9 mouse cellular contexts compared by ENCODE assay signal in genomic region chr3:127639875-127640761, GRCm38 (mm10). TPM values are rescaled to one million over a fixed set of nuclear protein-coding genes. Genes with fewer than 3 reads are reported as not detected.
A peak's percentile ranks its signal among the peaks of the same experiment; 100 is the strongest.
DNase-seq lines count a peak whose midpoint lies in the region; ATAC-seq and TF ChIP-seq lines count a peak whose summit lies in the region.
"Had no signal": no experiment of that assay in that cellular context is flagged by ENCODE, and none has a peak within 500 bp of the region (broad histone marks: within the 10 kb centered on the region; RNA-seq: fewer than 3 reads in every experiment).

No protein-coding gene starts in this region.

- H3K79me2 ChIP-seq in heart, adult 2 months (replicated peaks; ENCODE audit: control insufficient read depth, insufficient read depth, low read length) = no peaks in the 10 kb centered on the region

- peak; percentile 7 to 31 for DNase-seq in heart, adult 2 months
- no peak for DNase-seq in heart, postnatal 25 days (ENCODE audit: low spot score)
- peak; percentile 42 for DNase-seq in T-cell, adult 2 months (ENCODE audit: low spot score)
- peak; percentile 47 for DNase-seq in kidney, adult 9 months
- DNase-seq in midbrain, embryonic 10.5 days (ENCODE audit: low spot score) = peak; percentile 87
- peak; percentile 46 for DNase-seq in thymus, postnatal 25 days
- DNase-seq in adipocyte (ENCODE audit: low spot score) = no peak

- peak; percentile 45 for TF ChIP-seq CTCF in heart, adult 2 months (IDR thresholded peaks at IDR 0.05)

- H3K9me3 ChIP-seq in forebrain, embryonic 15.5 days = no peaks in the 10 kb centered on the region
- no peaks in the 10 kb centered on the region for H3K9me3 ChIP-seq in midbrain, embryonic 10.5 days (replicated peaks)

- H3K4me3 ChIP-seq in heart, adult 2 months = no peak overlapping the region
- H3K4me3 ChIP-seq in forebrain, embryonic 15.5 days = peak overlapping the region; percentile 23
- H3K4me3 ChIP-seq in midbrain, embryonic 10.5 days = peak overlapping the region; percentile 44

- no peak for TF ChIP-seq EP300 in heart, adult 2 months (IDR thresholded peaks at IDR 0.05; ENCODE audit: insufficient read depth, low read depth, low read length)

- no peak overlapping the region for H3K9ac ChIP-seq in heart, adult 2 months (ENCODE audit: low read depth, low read length)
- H3K9ac ChIP-seq in forebrain, embryonic 15.5 days (replicated peaks) = 0 out of 2 replicates have a peak overlapping the region, but pooled peaks have one; percentile 0

- H3K4me2 ChIP-seq in forebrain, embryonic 15.5 days (replicated peaks) = peak overlapping the region; percentile 28

- H3K36me3 ChIP-seq in heart, adult 2 months (ENCODE audit: control insufficient read depth, insufficient read depth, low read length) = no peaks in the 10 kb centered on the region
- H3K36me3 ChIP-seq in forebrain, embryonic 15.5 days = no peaks in the 10 kb centered on the region
- no peaks in the 10 kb centered on the region for H3K36me3 ChIP-seq in midbrain, embryonic 10.5 days

- intact Hi-C loops in heart, adult 2 months (cut with DNase I) = loop anchor here (10.0 kb wide), 1 partner anchor 1575 kb away; no protein-coding TSS in a partner anchor
- intact Hi-C loops in heart, postnatal 25 days (cut with DNase I) = loop anchor here (5.0 kb wide), 1 partner anchor 1577 kb away; no protein-coding TSS in a partner anchor

- ATAC-seq in forebrain, embryonic 15.5 days (replicated peaks) = peak; percentile 85

- TF ChIP-seq POLR2A in heart, adult 2 months (IDR thresholded peaks at IDR 0.05; ENCODE audit: insufficient read depth, low read depth, low read length) = no peak

- peaks cover 10% of the 10 kb centered on the region for H3K27me3 ChIP-seq in heart, adult 2 months (ENCODE audit: control insufficient read depth, insufficient read depth, low read length)
- peaks cover 35% of the 10 kb centered on the region; the same call in 1 of the 2 replicates for H3K27me3 ChIP-seq in forebrain, embryonic 15.5 days
- H3K27me3 ChIP-seq in midbrain, embryonic 10.5 days (ENCODE audit: low read depth, poor library complexity, severe bottlenecking) = peaks cover 100% of the 10 kb centered on the region

- WGBS in heart, adult 2 months = 5% methylated on average over 36 of the region's 36 CpGs
- under 1% methylated on average over 36 of the region's 36 CpGs for WGBS in forebrain, embryonic 15.5 days
- WGBS in midbrain, embryonic 10.5 days = under 1% methylated on average over 36 of the region's 36 CpGs

- H3K4me1 ChIP-seq in heart, adult 2 months (ENCODE audit: control insufficient read depth, insufficient read depth, low read length) = no peaks in the 10 kb centered on the region
- peaks cover 25% of the 10 kb centered on the region for H3K4me1 ChIP-seq in forebrain, embryonic 15.5 days
- H3K4me1 ChIP-seq in midbrain, embryonic 10.5 days = peaks cover 50% of the 10 kb centered on the region

- no peak overlapping the region for H3K27ac ChIP-seq in heart, adult 2 months
- peak overlapping the region; percentile 74 for H3K27ac ChIP-seq in forebrain, embryonic 15.5 days (replicated peaks)
- peak overlapping the region; percentile 85 for H3K27ac ChIP-seq in midbrain, embryonic 10.5 days (replicated peaks)

RNA-seq across cellular contexts. Expression of gene Neurog2, which starts 7.2 kb away (rescaled TPM):
- total RNA-seq in heart, adult 2 months (2021) = not detected
- not detected in 2 replicates for polyA plus RNA-seq in heart, adult 2 months (2012; rRNA removed)
- not detected for total RNA-seq in heart, postnatal 25 days (2021)
- polyA plus RNA-seq in forebrain, embryonic 15.5 days (2015; fragmentation: Nextera tagmentation; extraction: Ambion mirVana) = 89.7 and 111 TPM in 2 replicates
- 26.5 and 47.5 TPM in 2 replicates for polyA plus RNA-seq in midbrain, embryonic 10.5 days (2016; fragmentation: Nextera tagmentation; extraction: Ambion mirVana)
- total RNA-seq: MEL had no signal

Comparison
In these comparisons a context has a peak if more than half of its experiments do, and no peak if none do; other contexts are left out.
1. DNase-seq: peak in heart, adult 2 months (2 of 2), T-cell, adult 2 months (single experiment), kidney, adult 9 months (single experiment), midbrain, embryonic 10.5 days (single experiment) and thymus, postnatal 25 days (single experiment); none in heart, postnatal 25 days (single experiment) and adipocyte (single experiment).
2. RNA of gene Neurog2, which starts 7.2 kb away (polyA plus RNA-seq): 89.7 to 111 TPM in forebrain, embryonic 15.5 days and 26.5 to 47.5 TPM in midbrain, embryonic 10.5 days; not detected in heart, adult 2 months; every median in the first group is over 10 times any median in the second.